Mouse (Mus musculus): ENCODE data around the gene Spag6.

- TF ChIP-seq CTCF (IDR thresholded peaks at IDR 0.05; ENCODE audit: low read depth) = no peak
- no peak for TF ChIP-seq EP300 (IDR thresholded peaks at IDR 0.05; ENCODE audit: low read depth)
Measured at GRCm38 (mm10) chr2:18725880-18726279, 32.0 kb downstream of the Spag6 start.
